Mouse (Mus musculus) spleen, adult 2 months (tissue): ENCODE measurements around the gene Abcc2.

Experiments
- CTCF ChIP-seq: fragments of 200-500 bp; IDR thresholded peaks from 2 replicates; pipeline ENCODE4 v1.5.1; 2011; ENCODE audit warnings: mild to moderate bottlenecking, inconsistent platforms; ENCODE audit not compliant: insufficient read depth, insufficient read length, insufficient replicate concordance; ENCODE audit errors: extremely low read depth
- POLR2A ChIP-seq: fragments of 200-500 bp; IDR thresholded peaks from 2 replicates; pipeline ENCODE4 v1.6.1; 2011; ENCODE audit warnings: low read depth, low read length, inconsistent platforms

- TF ChIP-seq POLR2A (no peak), CTCF (no peak)
These were observed 36.3 kb upstream of the Abcc2 start for GRCm38 (mm10) chr19:43745740-43746139.
